Mouse (Mus musculus) midbrain, postnatal 0 days (tissue): Measurements from ENCODE around the gene Chd6. TPM values are rescaled to one million over a fixed set of nuclear protein-coding genes. Genes with fewer than 3 reads are reported as not detected.

Experiments used
- ATAC-seq: fragments of 200-750 bp; cut with Nextera tagmentation; 2 replicates; pipeline ENCODE4 v1.8.0; 2017; ENCODE audit warnings: moderate number of reproducible peaks, mild to moderate bottlenecking, moderate TSS enrichment, moderate library complexity; ENCODE audit not compliant: low FRiP score
- DNase-seq: peaks from one replicate; pipeline ENCODE4 v3.0.0-alpha.2; 2015; ENCODE audit warnings: low spot score
- H3K27ac ChIP-seq: fragments of 300-500 bp; sonication (generic); 2 replicates; pipeline ENCODE4 v1.5.1; 2014; ENCODE audit warnings: low read depth, mild to moderate bottlenecking, low read length, mixed read lengths
- H3K27me3 ChIP-seq: fragments of 300-500 bp; sonication (generic); 2 replicates; pipeline ENCODE4 v1.6.1; 2014; ENCODE audit warnings: low read length, control low read depth, mixed read lengths; ENCODE audit not compliant: insufficient read depth
- H3K36me3 ChIP-seq: fragments of 300-500 bp; sonication (generic); 2 replicates; pipeline ENCODE4 v1.6.1; 2014; ENCODE audit warnings: low read length, control low read depth, mixed read lengths; ENCODE audit not compliant: insufficient read depth
- H3K4me1 ChIP-seq: fragments of 300-500 bp; sonication (generic); 2 replicates; pipeline ENCODE4 v1.6.1; 2014; ENCODE audit warnings: mild to moderate bottlenecking, control low read depth, antibody characterized with exemption, low read length, mixed read lengths; ENCODE audit not compliant: insufficient read depth
- H3K4me2 ChIP-seq: fragments of 300-500 bp; sonication (generic); 2 replicates; pipeline ENCODE4 v1.6.1; 2014; ENCODE audit warnings: low read depth, mild to moderate bottlenecking, low read length, mixed read lengths; ENCODE audit not compliant: poor library complexity, severe bottlenecking
- H3K4me3 ChIP-seq: fragments of 300-500 bp; sonication (generic); 2 replicates; pipeline ENCODE4 v1.5.1; 2014; ENCODE audit warnings: low read depth, mild to moderate bottlenecking, low read length, moderate library complexity
- H3K9ac ChIP-seq: fragments of 300-500 bp; sonication (generic); replicated peaks from 2 replicates; pipeline ENCODE4 v1.6.1; 2014; ENCODE audit warnings: mild to moderate bottlenecking, low read length, moderate library complexity, mixed read lengths; ENCODE audit not compliant: poor library complexity, severe bottlenecking
- H3K9me3 ChIP-seq: fragments of 300-500 bp; sonication (generic); 2 replicates; pipeline ENCODE4 v1.6.1; 2016; ENCODE audit warnings: low read length, control low read depth
- CTCF ChIP-seq: IDR thresholded peaks from 2 replicates; pipeline ENCODE4 v1.5.1; 2016; ENCODE audit warnings: antibody characterized with exemption, mild to moderate bottlenecking
- WGBS: fragments of 180-500 bp; shearing (Covaris S2); extraction: QIAGEN DNeasy Blood & Tissue Kit; methylation state at CpG from one replicate; pipeline ENCODE4 v1.1.7; 2014; 5-methylcytosine and 5-hydroxymethylcytosine counted together
- polyA plus RNA-seq: library from polyadenylated mRNA; unstranded; fragments of >200 nt; fragmentation: Nextera tagmentation; extraction: Ambion mirVana; gene quantifications from 2 replicates; pipeline ENCODE4 v1.2.1, GENCODE M21; 2015
- total RNA-seq: library from RNA; depleted of rRNA; stranded (reverse); fragments of >200 nt; gene quantifications from 2 replicates; pipeline ENCODE4 v1.2.3, GENCODE M21; 2014

Chd6 gene
- total and polyA plus RNA-seq, 2 experiments from 2014 or later, result 26.6 to 58.3 TPM

- H3K9me3 ChIP-seq, result no peaks in the 10 kb centered on the region
- no peaks in the 10 kb centered on the region for H3K27me3 ChIP-seq
- ATAC-seq (no peak), DNase-seq (no peak)
- 64% methylated on average over 3 of the region's 3 CpGs for WGBS
- no peak overlapping the region for H3K4me2 ChIP-seq
- TF ChIP-seq CTCF, result peak; percentile 50
- no peak overlapping the region for H3K4me3 ChIP-seq
- no peak overlapping the region for H3K27ac ChIP-seq
- no peaks in the 10 kb centered on the region for H3K4me1 ChIP-seq
- H3K9ac ChIP-seq, result no peak overlapping the region
- peaks cover 22% of the 10 kb centered on the region for H3K36me3 ChIP-seq
Measured at GRCm38 (mm10) chr2:161042874-161043273, 66.0 kb downstream of the Chd6 start.

GRCm38 (mm10) chr2:161040743-161041142 lies 68.1 kb downstream of the Chd6 start:
- DNase-seq (peak; percentile 21), ATAC-seq (no peak)
- H3K4me1 ChIP-seq, result no peaks in the 10 kb centered on the region
- H3K27me3 ChIP-seq, result no peaks in the 10 kb centered on the region
- no peaks in the 10 kb centered on the region for H3K9me3 ChIP-seq
- H3K4me2 ChIP-seq, result no peak overlapping the region
- TF ChIP-seq CTCF, result peak; percentile 65
- WGBS, result 84% methylated on average over 4 of the region's 4 CpGs
- no peak overlapping the region for H3K4me3 ChIP-seq
- no peak overlapping the region for H3K27ac ChIP-seq
- peaks cover 30% of the 10 kb centered on the region for H3K36me3 ChIP-seq
- H3K9ac ChIP-seq, result no peak overlapping the region

- Histone ChIP-seq H3K4me1 (no peaks in the 10 kb centered on the region), H3K27me3 (no peaks in the 10 kb centered on the region), H3K36me3 (peaks cover 30% of the 10 kb centered on the region), H3K4me3 (no peak overlapping the region), H3K9me3 (no peaks in the 10 kb centered on the region), H3K9ac (no peak overlapping the region), H3K4me2 (no peak overlapping the region), H3K27ac (no peak overlapping the region)
- DNase-seq (no peak), ATAC-seq (no peak)
- no peak for TF ChIP-seq CTCF
- 84% methylated on average over 3 of the region's 3 CpGs for WGBS
Measured at GRCm38 (mm10) chr2:161037766-161038165, 71.1 kb downstream of the Chd6 start.

- Histone ChIP-seq H3K4me2 (no peak overlapping the region), H3K9me3 (no peaks in the 10 kb centered on the region), H3K27me3 (no peaks in the 10 kb centered on the region), H3K36me3 (peaks cover 22% of the 10 kb centered on the region), H3K9ac (no peak overlapping the region), H3K4me1 (no peaks in the 10 kb centered on the region), H3K27ac (no peak overlapping the region), H3K4me3 (no peak overlapping the region)
- ATAC-seq, result no peak
- DNase-seq, result no peak
- TF ChIP-seq CTCF, result no peak
Measured at GRCm38 (mm10) chr2:161033141-161033540, 75.7 kb downstream of the Chd6 start.

- H3K9me3 ChIP-seq, result no peaks in the 10 kb centered on the region
- H3K4me2 ChIP-seq, result no peak overlapping the region
- TF ChIP-seq CTCF, result no peak
- WGBS, result 84% methylated on average over 7 of the region's 7 CpGs
- no peak overlapping the region for H3K4me3 ChIP-seq
- peaks cover 22% of the 10 kb centered on the region for H3K36me3 ChIP-seq
- DNase-seq (no peak), ATAC-seq (no peak)
- H3K27ac ChIP-seq, result no peak overlapping the region
- no peaks in the 10 kb centered on the region for H3K4me1 ChIP-seq
- H3K27me3 ChIP-seq, result no peaks in the 10 kb centered on the region
- H3K9ac ChIP-seq, result no peak overlapping the region
Measured at GRCm38 (mm10) chr2:161032394-161032793, 76.5 kb downstream of the Chd6 start.

GRCm38 (mm10) chr2:161024606-161025005 lies 84.3 kb downstream of the Chd6 start:
- Histone ChIP-seq H3K9me3 (no peaks in the 10 kb centered on the region), H3K36me3 (peaks cover 41% of the 10 kb centered on the region), H3K27ac (no peak overlapping the region), H3K9ac (no peak overlapping the region), H3K4me2 (no peak overlapping the region), H3K4me1 (no peaks in the 10 kb centered on the region), H3K4me3 (no peak overlapping the region), H3K27me3 (no peaks in the 10 kb centered on the region)
- ATAC-seq, result no peak
- no peak for TF ChIP-seq CTCF
- DNase-seq, result no peak
- 93% methylated on average over 1 of the region's 1 CpGs for WGBS
